Mouse (Mus musculus) heart, adult 8-10 months (tissue): ENCODE measurements at regions not wholly inside any gene's neighbourhood (a gene's known extent, or its start where the extent isn't known, plus 50 kb on each side); places are given as distances from the start of the nearest gene placed in this dataset.

Experiments
- DNase-seq: peaks from one replicate; pipeline ENCODE4 v3.0.0; 2022; ENCODE audit warnings: low spot score

DNA sequence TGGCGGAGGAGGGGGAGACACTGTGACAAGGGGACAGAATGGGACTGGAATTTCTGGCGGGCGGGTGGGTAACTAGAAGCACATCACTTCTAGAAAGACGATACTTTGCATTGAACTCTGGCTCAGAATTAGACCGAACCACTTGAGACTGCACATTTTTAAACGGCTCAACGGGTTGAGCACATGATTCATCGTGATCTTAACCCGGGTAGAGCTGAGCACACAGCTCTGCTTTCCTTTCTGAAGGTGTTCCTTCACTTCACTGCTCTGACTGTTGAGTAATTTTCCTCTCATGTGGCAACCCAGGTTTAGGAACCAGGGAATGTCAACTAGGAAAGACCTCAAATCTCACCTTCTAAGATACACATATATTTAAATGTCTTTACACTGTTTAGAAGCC, 180.9 kb downstream of the Zfp365 start:
- DNase-seq, result no peak

DNA sequence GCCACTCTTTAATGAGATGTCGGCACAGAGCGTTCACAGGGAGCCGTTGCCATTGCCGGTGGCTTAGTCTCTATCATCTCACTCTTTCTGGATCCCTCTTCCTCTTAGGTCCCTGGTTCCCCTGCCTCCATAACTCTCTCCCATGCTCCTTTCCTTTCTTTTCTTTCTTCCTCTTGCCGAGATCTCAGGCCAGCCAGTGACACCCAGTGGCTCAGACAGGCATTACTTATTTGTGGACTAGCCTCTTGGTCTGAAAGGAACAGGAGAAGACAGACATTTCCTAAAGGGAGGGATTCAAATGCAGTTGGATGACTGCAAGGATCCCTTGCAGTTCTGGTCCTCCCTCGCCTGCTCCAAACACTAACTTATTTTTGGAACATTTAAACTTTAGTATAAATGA, 180.5 kb upstream of the Ado start:
- peak; percentile 63 for DNase-seq

DNA sequence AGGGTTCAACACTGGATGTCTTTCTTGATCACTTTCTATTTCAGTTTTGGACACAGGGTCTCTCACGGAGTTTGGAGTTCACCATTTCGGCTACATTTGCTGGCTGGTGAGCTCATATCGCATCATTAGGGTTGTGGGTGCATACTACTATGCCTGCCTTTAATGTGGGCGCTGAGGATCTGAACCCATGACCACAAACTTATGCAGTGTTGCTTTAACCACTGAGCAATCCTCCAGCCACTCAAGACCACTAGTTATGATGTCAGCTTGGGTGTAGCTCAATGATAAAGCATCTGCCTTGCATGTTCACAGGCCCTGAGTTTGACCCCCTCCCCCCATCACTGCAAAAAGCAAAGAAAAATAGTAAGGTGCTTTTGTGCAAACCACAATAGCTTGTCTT, 178.8 kb upstream of the Ado start:
- DNase-seq, result no peak

DNA sequence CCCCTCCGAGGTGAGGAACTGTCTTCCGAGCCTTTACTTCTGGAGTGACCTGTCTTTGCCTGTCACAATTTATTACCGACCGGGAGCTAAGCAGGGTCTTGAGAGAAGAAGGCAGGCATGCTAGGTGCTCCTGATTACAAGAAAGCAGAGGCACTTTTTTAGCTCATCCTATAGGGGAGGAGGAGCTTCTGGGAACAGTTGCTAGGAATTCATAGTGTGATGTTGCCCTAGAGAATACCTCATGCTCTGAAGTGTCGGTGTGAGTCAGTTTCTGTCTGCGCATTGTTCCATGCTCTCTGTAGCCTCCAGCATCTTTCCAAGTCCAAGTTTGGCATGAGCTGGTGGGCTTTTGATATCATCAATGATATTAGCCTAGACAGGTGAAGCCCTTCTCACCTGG, 178.0 kb upstream of the Ado start:
- no peak for DNase-seq

DNA sequence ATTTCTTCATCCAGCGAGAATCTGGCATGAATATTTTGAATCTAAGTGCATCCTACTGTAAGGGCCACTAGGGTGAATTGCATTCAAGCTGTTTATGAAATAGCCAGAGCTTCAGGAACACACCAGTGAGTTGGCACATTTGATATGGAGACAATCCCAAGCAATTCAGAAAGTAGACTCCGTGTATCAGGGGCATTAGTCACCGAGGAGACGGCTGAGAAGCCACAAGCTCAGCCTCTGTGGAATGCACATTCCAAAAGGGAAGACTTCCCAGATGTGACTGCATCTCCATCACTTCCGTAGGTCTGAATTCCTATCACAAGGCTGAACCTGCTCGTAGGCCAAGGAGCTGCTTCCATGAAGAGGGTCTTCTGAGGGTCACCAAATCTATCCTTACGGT, 177.6 kb upstream of the Ado start:
- no peak for DNase-seq

DNA sequence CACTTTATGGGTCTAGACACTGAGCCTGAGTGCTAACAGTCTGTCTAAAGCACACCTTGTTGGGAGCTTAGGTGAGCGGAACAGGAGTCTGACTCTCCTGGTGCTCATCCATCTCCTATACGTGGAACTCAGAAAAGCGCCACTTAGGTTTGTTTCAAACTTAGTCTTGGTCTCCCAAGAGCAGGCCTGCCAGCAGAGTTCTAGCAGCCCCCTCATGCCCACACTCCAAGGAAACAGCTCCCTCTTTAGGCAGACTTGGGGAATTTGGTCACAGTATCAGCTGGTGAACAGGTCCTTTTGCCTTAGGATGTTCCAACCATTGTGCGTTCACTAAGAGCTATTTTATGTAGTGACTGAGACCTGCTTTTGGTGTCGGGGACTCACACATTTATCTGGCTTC, 173.0 kb upstream of the Ado start:
- no peak for DNase-seq

DNA sequence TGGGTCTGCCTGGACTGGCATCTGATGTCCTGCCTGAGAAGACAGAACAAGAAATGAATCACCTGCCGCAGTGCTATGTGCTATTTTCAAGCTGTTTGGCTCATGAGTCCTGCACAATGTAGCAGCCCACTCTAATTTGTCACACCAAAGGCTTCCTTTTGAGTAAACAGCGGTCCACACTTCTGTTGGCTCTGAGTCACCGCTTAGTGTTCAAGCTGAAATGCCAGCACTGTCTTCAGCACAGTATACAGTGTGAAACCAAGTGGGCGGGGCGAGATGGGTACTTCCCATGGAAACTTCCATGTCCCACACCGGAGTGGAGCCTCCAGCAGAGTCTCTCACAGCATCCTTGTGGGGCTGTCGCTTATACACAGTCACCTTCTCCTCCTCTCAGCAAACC, 168.8 kb upstream of the Ado start:
- no peak for DNase-seq

DNA sequence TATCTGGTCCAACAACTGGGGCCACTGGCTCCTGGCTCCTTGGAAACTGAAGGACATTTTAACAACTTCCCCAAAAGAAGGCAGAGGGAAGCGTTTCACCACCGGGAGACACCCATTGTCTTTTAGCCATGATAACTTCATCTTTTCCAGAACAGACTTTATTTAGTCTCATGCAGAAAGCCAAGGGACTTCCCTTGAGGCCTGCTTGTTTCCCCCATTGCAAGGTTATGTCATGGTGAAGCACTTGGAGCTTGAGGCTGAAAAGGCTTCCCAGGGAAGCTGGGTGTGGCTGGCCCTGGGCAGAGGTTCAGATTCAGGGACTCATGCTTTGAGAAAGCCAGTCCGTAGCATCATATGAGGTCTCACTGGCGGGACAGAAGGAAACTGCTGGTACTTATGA, 166.3 kb upstream of the Ado start:
- DNase-seq, result peak; percentile 37

DNA sequence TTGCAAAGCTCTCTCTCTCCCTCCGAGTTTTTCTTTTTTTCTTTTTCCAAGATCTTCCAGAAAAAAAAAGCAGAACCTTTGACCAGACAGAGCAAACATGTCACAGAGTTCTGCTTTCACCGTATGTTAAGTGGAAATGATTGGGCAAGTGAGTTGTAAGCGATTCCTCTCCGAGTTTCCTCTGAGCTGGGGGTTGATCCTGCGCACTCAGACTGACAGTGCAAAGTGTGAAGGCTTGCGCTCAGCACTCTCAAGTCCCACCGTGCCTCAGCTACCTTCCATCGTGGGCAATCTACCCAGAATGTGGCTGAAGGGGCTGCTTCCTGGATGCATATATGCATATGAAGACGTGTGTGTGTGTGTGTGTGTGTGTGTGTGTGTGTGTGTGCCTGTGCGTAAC, 164.3 kb upstream of the Ado start:
- DNase-seq, result no peak

DNA sequence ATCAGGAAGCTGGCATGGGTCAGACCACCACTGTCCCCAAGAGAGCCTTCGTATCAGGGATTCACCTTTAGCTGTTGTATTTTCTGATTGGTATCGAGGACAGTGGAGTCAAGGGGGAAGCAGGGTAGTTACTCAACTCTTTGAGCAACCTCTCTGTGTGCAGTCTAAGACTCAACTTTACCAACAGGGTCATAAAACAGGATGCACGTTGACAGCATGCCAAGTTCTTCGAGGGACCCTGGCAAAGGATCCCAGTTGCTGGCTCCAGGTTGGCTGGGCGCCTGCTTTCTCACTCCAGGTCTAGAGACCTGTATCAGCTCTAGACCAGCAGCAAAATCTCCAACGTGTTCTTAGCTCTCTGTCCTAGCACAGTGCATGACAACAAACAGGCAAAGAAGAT, 163.9 kb upstream of the Ado start:
- no peak for DNase-seq

DNA sequence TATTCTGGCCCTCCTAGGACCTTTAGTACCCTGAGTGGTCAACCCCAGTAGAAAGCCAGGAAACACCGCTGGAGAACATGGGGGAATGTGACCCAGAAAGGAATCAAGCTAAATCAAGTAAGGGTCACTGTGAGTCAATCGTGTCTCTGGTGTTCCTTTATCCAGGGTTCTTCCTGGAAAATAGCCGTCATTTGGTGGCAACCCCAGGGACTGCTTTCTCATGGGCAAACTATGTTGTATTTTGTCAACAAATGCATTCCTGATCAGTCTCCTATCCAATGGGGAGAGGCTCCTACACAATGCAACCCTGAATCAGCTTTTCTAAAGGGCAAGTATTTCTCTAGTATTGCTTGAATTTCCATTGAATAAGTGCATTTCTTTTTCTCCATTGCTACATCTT, 163.2 kb upstream of the Ado start:
- no peak for DNase-seq

DNA sequence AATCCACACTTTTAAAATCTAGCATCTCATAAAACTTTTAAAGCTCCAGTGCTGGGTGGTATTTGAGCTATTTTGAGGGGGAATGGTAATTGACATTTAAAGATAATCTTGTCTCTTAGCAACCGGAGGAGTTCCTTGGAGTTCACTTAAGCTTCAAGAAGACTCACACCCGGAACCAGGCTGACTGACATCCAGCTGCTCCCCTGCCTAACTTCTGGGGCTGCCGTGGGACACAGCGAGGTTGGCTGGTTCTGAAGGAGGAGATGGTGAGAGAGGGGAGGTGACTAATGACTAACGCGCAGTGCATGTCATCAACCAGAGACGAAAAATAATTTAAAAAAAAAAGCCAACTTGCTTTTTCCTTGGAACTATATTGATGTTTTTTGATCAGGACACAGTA, 157.7 kb upstream of the Ado start:
- no peak for DNase-seq

DNA sequence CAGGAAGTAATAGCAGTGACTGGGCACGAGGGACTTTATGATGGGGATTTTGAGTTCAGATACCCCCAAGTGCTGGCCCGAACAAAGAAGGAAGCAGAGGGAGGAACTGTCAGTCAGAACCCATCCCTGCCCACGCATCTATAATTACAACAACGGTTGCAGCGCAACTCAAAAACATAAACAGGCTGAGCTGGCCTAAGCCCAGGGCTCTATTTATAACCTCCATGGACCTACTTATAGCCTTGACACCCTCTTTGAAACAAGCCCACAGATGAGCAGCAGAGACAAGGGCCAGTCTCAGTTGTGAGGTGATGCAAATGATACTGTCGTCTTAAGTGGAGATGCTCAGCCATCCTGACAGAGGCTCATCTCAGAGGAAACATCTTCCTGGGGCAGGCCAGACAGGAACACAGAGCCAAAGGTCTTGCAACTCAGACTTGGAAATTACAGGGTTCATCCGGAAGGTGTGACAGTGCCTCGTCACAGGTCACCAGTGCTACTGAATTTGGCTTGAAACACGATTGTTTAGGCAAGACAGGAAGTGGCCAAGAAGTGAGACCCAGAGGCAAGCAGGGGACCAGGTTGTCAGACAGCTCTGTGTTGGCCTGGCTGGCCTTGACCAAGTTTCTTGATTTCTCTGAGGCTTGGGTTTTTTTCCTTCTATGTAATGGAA, 154.2 kb upstream of the Ado start:
- DNase-seq, result peak; percentile 73

DNA sequence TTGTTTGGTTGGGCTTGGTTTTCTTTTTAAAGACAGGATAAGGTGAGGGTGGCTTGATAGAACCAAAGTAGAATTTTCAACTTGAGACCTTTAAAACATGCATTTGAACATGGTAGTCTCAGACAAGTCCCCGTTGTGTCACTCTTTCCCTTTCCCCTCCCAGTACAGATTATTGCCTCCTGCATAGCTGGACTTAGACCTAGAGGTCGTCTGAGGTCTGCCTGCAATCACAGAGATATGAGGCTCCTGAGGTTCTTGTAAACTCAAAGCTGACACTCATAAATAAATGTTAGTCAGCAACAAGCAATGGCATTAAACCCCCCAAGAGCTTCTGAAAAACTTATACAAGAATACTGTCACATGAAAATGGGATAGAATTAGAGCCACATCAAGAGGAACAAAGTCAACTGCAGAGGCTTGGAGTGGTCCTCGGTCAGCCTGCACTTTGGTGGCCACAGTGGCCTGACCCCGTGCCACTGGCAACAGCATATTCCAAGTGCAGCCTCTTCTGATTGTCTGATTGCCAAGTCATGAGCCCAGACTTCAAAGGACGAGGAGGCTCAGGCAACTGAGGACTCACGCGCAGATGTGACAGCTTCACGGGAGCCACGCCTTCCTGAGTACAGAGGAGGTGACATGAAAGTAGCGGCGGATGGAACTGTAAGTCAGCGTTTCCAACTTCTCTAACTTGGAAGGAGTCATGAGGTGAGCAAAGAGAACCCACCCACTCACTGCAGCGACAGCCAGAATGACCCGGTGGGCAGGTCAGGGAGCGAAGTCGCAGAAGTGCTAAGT, 148.8 kb upstream of the Ado start:
- DNase-seq, result no peak

DNA sequence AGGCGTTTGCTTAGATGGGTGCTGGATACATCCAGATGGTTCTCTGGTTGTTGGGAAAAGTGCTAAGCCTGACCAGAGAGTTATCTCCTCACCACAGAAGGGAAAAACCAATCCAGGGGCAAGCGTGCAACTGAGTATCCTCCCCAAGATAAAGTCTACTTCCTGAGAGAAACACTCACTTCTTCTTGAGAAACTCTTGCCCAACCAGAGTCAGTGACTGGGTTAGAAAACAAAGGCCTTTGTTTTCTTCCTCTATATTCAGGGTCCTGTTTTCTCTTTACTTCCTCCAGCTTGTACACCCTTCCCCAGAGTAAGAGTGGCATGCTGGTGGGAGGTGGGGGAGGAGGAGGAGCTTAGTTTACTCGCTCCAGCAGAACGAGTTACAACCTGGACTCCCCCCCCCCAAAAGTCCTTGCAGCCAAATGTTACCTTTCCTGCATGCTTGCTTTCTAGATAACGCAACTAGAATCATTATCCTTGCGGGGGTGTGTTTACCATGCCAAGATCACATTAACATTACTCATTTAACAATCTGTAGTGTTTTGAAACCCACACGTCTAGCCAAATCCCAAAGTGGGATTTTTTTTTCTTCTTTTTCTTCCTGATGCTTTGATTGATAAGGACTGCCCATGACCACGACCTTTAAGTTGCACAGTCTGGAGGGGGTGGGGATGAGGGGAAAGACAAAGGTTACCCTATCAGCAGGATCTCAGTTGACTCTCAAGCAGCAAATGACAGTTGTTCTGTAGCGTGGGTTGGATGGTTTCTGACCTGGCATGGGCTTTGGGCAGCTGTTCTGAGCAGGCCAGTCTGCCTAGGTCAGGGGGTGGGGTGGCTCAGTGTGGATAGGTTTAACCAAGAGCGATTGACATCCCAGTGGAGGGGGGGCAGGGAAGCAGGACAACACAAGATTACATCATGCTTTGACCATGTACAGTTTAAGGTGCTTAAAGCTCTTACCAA, 147.4 kb upstream of the Ado start:
- DNase-seq, result no peak

DNA sequence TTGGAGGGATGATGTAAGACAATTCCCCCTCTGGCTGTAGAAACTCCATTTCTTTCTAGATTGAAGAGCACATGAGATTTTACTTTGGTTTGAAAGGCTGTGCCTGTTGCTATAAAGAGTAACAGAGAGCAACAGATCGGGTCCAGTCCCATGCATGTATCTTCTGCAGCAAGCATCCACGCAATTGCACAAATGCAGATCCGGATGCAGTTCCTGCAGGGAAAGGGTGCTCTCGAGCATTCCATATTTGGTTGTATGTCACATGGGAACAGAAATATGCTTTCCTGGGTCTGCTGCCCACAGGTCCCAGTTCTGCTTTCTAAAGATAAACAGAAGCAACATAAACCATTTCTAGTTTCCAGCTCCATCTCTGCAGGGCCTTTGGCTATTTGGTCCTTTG, 146.0 kb upstream of the Ado start:
- DNase-seq, result no peak

DNA sequence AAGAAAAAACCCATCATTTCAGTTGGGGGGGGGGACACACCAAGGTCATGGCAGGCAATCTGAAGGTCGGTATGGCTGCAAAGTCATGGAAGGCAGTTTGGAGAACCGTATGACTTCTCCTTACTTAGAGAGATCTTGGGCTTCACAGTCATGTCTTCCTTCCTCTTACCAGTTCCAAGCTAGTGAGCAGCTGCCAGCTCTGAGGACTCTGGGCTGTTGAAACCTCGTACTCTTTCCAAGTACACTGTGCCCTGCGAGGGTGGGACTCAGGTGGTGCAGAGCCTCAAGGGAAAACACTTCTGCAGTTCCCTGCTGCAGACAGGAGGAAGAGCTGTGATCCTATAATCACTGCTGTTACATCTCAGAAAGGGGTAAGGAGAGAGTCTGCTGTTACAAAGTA, 144.8 kb upstream of the Ado start:
- no peak for DNase-seq

DNA sequence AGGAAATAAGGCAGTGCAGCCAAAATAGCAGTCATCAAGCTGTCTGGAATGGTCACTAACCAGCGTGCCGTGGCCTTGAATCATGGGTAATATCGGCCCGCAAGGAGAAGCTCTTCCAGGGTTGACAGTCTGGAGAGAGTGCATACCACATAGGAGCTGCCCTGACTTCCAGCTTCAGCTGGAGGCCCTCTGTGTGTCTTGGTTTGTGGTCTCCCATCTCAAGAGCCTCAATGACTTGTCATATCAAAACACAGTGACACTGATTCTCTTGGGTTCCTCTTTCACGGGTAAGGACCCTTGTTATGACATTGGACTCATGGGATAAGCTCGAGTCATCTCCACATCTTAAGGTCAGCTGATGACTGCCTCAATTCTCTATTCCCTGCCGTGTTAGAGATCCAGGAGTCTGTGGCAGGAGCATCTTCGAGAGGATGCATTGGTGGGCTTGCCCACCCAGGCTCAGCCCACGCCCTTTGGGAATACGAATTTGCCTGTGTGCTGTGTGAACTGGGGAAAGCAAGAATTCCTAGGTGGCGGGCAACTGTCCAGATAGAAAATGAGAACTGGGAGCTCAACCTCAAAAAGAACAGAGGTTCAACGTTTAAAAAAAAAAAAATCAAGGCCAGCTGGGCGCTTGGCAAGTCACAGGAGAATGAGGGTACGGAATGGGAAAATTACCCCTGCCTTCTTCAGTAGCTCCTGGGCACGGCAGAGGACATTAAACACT, 141.4 kb upstream of the Ado start:
- no peak for DNase-seq

DNA sequence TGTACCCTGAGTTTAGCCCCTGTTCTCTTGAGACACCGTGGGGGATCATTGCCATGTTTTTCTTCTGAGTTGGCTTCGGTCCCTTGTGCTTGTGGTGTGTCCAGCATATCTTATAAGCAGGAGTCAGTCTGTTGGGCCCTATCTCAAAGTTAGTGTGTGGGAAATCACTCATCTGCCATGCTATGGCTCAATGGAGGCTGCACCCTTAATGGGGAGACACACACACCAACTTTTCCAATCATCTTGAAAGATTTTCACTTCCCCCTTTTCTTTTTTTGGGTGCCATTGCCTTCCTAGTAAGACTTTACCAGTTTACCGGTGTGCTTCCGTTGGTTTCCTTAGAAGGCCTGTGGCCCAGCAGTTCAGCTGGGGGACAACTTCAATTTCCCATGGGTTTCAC, 130.6 kb upstream of the Ado start:
- no peak for DNase-seq

DNA sequence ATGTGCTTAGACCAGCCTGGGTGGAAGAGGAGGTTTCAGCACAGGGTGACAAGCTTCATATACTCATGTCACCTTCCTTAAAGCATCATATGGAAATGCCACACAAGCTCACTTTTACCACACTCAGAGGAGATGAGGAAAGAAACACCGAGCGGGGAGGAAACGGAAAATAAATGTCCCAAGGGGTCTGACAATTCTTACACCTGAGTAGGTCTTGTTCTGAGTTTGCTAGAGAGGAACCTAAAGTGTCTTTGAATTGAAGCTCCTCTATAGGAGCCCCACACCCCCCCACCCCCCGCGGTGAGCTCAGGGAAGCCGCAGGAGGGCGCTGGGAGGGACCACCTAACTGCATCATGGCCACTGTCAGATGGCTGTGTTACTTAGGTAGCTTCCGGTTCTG, 124.7 kb upstream of the Ado start:
- DNase-seq, result no peak

DNA sequence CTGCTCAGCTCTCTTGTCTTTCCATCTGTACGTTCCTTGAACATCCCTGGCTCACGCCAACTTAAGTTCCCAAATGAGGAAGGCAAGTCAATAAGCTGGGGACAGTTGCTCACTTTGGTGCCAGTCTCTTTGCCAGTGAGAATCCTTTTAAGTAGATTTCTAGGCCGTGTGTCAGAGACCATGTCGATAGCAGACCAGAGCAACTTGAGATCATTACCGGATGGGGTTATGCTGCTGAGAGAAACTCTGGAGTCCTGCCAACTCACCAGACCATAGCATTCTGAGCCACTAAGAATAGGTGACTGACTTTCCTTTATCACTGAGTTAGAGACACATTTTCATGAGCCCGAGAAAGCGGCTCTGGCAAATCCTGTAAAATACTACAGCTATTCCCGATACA, 123.5 kb upstream of the Ado start:
- DNase-seq, result no peak

DNA sequence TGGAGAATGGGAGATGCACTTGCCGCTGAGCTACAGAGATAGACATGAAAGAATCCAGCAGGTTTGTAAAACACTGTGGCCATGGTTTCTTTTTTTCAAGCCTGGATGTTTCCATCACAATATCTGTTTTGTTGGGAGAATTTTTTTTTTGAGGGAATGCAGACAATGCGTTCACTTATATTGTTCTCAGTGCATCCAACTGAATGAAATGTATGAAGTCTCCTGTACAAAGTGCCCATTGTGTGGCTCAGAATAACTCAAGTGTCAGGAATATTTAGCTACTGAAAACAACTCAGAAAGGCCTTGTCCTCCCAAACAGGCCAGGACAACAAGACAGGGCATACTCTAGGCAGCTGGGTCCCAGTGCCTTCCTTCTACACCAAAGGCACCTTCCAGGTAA, 120.3 kb upstream of the Ado start:
- no peak for DNase-seq
